Mouse (Mus musculus) cerebellum, postnatal 14 days (tissue): ENCODE measurements around the gene Cabp2.
"Not testable (repeated sequence)": the region's sequence is repeated elsewhere in the genome, so short reads cannot be mapped to it uniquely, and the experiment has no call there.

Source experiments
- DNase-seq, 2 experiments: peaks; one replicate each; pipeline ENCODE4 v3.0.0; 2021; ENCODE audit warnings: mixed read lengths in 2 of 2

Cabp2 gene

GRCm38 (mm10) chr19:4081394-4081793 lies at the start of gene Cabp2:
Gene Cabp2, plus strand, starts transcription at chr19:4081578.
- no peak for DNase-seq

GRCm38 (mm10) chr19:4032668-4033067 lies 48.7 kb upstream of the Cabp2 start:
- no peak for DNase-seq

GRCm38 (mm10) chr19:4033298-4033697 lies 48.1 kb upstream of the Cabp2 start:
- no peak for DNase-seq

- DNase-seq, result no peak
These were observed 47.6 kb upstream of the Cabp2 start for GRCm38 (mm10) chr19:4033742-4034141.

GRCm38 (mm10) chr19:4036327-4037045 lies 44.9 kb upstream of the Cabp2 start:
- no peak for DNase-seq

- DNase-seq, result not testable (repeated sequence)
These were observed 44.1 kb upstream of the Cabp2 start for GRCm38 (mm10) chr19:4037154-4037787.

GRCm38 (mm10) chr19:4037788-4038232 lies 43.6 kb upstream of the Cabp2 start, which contains the start of gene Gstp1:
Gene Gstp1, minus strand, starts transcription at chr19:4037985.
- DNase-seq, result peak; percentile 78

GRCm38 (mm10) chr19:4040941-4041340 lies 40.4 kb upstream of the Cabp2 start:
- not testable (repeated sequence) for DNase-seq

GRCm38 (mm10) chr19:4041500-4041899 lies 39.9 kb upstream of the Cabp2 start:
- not testable (repeated sequence) for DNase-seq

- DNase-seq, result no peak
These were observed 39.3 kb upstream of the Cabp2 start for GRCm38 (mm10) chr19:4042124-4042523.

- not testable (repeated sequence) for DNase-seq
These were observed 37.3 kb upstream of the Cabp2 start for GRCm38 (mm10) chr19:4044109-4044508.

- DNase-seq, result peak; percentile 82 to 88
These were observed 35.2 kb upstream of the Cabp2 start, which contains the start of gene Gstp2 for GRCm38 (mm10) chr19:4045966-4046865. Gene Gstp2, minus strand, starts transcription at chr19:4046023.

GRCm38 (mm10) chr19:4046866-4047254 lies 34.5 kb upstream of the Cabp2 start:
- no peak for DNase-seq

GRCm38 (mm10) chr19:4047859-4048258 lies 33.5 kb upstream of the Cabp2 start:
- DNase-seq, result peak; percentile 89 to 95

GRCm38 (mm10) chr19:4049069-4049468 lies 32.3 kb upstream of the Cabp2 start:
- not testable (repeated sequence) for DNase-seq

GRCm38 (mm10) chr19:4051016-4051415 lies 30.4 kb upstream of the Cabp2 start:
- peak in 1 of 2 experiments; percentile 44 for DNase-seq

- peak; percentile 84 to 90 for DNase-seq
These were observed 29.4 kb upstream of the Cabp2 start for GRCm38 (mm10) chr19:4051741-4052515.

- no peak for DNase-seq
These were observed 28.8 kb upstream of the Cabp2 start for GRCm38 (mm10) chr19:4052516-4053030.

GRCm38 (mm10) chr19:4054613-4055012 lies 26.8 kb upstream of the Cabp2 start:
- DNase-seq, result no peak

GRCm38 (mm10) chr19:4055216-4055946 lies 26.0 kb upstream of the Cabp2 start:
- DNase-seq, result peak; percentile 68 to 76
